Mouse (Mus musculus) limb, embryonic 11.5 days (tissue): Measurements from ENCODE around the gene Dab2ip. TPM values are rescaled to one million over a fixed set of nuclear protein-coding genes. Genes with fewer than 3 reads are reported as not detected.

Source experiments
- ATAC-seq: fragments of 200-750 bp; cut with Nextera tagmentation; 2 replicates; pipeline ENCODE4 v1.8.0; 2017; ENCODE audit warnings: low read depth; ENCODE audit not compliant: insufficient number of reproducible peaks, low FRiP score, low TSS enrichment
- DNase-seq: peaks from one replicate; pipeline ENCODE4 v3.0.0-alpha.2; 2015; ENCODE audit warnings: low spot score
- H3K27ac ChIP-seq: fragments of 300-500 bp; sonication (generic); replicated peaks from 2 replicates; pipeline ENCODE4 v1.5.1; 2014; ENCODE audit warnings: low read depth, mild to moderate bottlenecking, low read length
- H3K27me3 ChIP-seq: fragments of 300-500 bp; sonication (generic); 2 replicates; pipeline ENCODE4 v1.6.1; 2014; ENCODE audit warnings: mild to moderate bottlenecking, low read length, mixed read lengths; ENCODE audit not compliant: control insufficient read depth, insufficient read depth
- H3K36me3 ChIP-seq: fragments of 300-500 bp; sonication (generic); 2 replicates; pipeline ENCODE4 v1.6.1; 2014; ENCODE audit warnings: mild to moderate bottlenecking, low read length, moderate library complexity, mixed read lengths; ENCODE audit not compliant: control insufficient read depth, insufficient read depth
- H3K4me1 ChIP-seq: fragments of 300-500 bp; sonication (generic); 2 replicates; pipeline ENCODE4 v1.6.1; 2014; ENCODE audit warnings: low read length, mixed read lengths; ENCODE audit not compliant: control insufficient read depth, insufficient read depth
- H3K4me2 ChIP-seq: fragments of 300-500 bp; sonication (generic); 2 replicates; pipeline ENCODE4 v1.6.1; 2014; ENCODE audit warnings: low read depth, mild to moderate bottlenecking, moderate library complexity; ENCODE audit not compliant: severe bottlenecking
- H3K4me3 ChIP-seq: fragments of 300-500 bp; sonication (generic); 2 replicates; pipeline ENCODE4 v1.5.1; 2014; ENCODE audit warnings: low read depth, low read length
- H3K9ac ChIP-seq: fragments of 300-500 bp; sonication (generic); 2 replicates; pipeline ENCODE4 v1.6.1; 2014; ENCODE audit warnings: mild to moderate bottlenecking, low read length
- H3K9me3 ChIP-seq: fragments of 300-500 bp; sonication (generic); 2 replicates; pipeline ENCODE4 v1.6.1; 2016; ENCODE audit warnings: low read length; ENCODE audit not compliant: control insufficient read depth
- WGBS: fragments of 180-500 bp; shearing (Covaris S2); extraction: QIAGEN DNeasy Blood & Tissue Kit; methylation state at CpG from one replicate; pipeline ENCODE4 v1.1.7; 2014; 5-methylcytosine and 5-hydroxymethylcytosine counted together
- polyA plus RNA-seq: library from polyadenylated mRNA; unstranded; fragments of >200 nt; fragmentation: Nextera tagmentation; extraction: Ambion mirVana; gene quantifications from 2 replicates; pipeline ENCODE4 v1.2.1, GENCODE M21; 2014

Gene Dab2ip
- polyA plus RNA-seq, 1 experiment from 2014 or later, result 53.9 TPM

GRCm38 (mm10) chr2:35649708-35650107 lies 91.6 kb downstream of the Dab2ip start:
- Histone ChIP-seq H3K9ac (no peak overlapping the region), H3K27ac (no peak overlapping the region), H3K27me3 (no peaks in the 10 kb centered on the region), H3K9me3 (no peaks in the 10 kb centered on the region), H3K4me3 (no peak overlapping the region), H3K4me2 (no peak overlapping the region), H3K36me3 (peaks cover 5% of the 10 kb centered on the region; the same call in 1 of the 2 replicates), H3K4me1 (peaks cover 12% of the 10 kb centered on the region)
- WGBS, result 36% methylated on average over 4 of the region's 4 CpGs
- ATAC-seq (no peak), DNase-seq (peak; percentile 85)

DNA sequence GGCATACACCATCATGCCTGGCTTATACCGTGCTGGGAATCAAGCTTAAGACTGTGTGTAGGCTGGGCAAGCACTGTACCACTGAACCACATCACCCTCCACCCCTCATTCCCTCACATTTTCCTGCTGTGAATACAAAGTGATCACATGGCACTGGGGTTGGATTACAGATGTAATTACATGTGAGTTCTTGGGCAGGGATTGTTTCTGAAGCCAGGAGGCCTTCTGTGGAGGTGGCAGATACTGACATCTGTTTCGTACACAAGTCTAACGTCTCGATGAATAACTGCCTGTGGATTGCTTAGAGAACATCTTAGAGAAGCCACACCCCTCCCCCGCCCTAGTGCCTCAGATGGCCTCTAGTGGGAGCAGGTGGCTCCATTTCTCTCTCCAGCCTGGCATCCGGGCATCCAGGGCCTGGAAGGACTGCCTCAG lies 93.2 kb downstream of the Dab2ip start:
- 0 out of 2 replicates have a peak, but pooled peaks have one; percentile 51 for ATAC-seq
- Histone ChIP-seq H3K9me3 (no peaks in the 10 kb centered on the region), H3K36me3 (peaks cover 2% of the 10 kb centered on the region; the same call in 1 of the 2 replicates), H3K4me3 (no peak overlapping the region), H3K27ac (no peak overlapping the region), H3K4me2 (no peak overlapping the region), H3K4me1 (peaks cover 23% of the 10 kb centered on the region), H3K27me3 (no peaks in the 10 kb centered on the region), H3K9ac (no peak overlapping the region)
- WGBS, result 51% methylated on average over 6 of the region's 6 CpGs
- no peak for DNase-seq

DNA sequence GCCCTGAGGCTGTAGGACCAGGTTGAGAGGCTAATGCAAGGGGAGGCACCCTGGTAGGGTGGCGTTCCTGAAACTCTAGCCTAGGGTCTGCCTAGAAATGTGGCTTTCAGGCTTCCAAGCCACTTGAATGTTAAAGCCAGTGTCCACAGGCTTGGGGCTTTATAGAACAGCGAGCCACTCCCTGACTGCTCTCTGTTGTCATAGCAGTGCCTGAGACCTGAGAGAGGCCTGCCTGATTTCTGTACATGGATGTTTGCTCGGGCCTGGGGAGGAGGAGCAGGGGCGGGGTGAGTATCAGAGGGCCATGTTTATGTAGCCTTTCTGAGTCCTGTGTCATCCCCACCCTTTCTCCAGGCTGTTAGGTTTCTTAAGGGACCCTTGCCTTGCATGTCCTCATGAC lies 94.9 kb downstream of the Dab2ip start:
- peaks cover 35% of the 10 kb centered on the region for H3K4me1 ChIP-seq
- H3K4me3 ChIP-seq, result no peak overlapping the region
- no peak overlapping the region for H3K9ac ChIP-seq
- H3K27me3 ChIP-seq, result no peaks in the 10 kb centered on the region
- 77% methylated on average over 4 of the region's 4 CpGs for WGBS
- H3K9me3 ChIP-seq, result no peaks in the 10 kb centered on the region
- no peak for DNase-seq
- ATAC-seq, result no peak
- no peak overlapping the region for H3K27ac ChIP-seq
- H3K36me3 ChIP-seq, result no peaks in the 10 kb centered on the region
- no peak overlapping the region for H3K4me2 ChIP-seq

DNA sequence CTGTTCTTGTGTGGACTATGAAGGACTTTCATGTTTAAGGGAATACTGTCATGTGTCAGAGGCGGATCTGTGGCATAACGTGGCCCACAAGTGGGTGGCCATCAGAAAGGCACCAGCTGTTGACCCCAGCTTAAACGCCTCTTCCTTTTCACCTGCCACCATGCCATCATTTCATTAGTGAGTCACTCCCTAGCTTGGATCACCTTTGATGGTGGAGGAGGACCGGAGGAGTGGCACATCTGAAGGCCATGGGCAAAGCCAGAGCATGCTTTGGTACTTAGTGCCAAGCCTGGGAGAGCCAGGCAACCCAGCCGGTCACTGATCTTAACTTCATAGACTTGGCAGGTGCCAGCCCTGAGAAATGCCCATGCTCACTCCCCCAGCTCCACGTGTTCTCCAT lies 96.7 kb downstream of the Dab2ip start:
- Histone ChIP-seq H3K9ac (no peak overlapping the region), H3K27ac (no peak overlapping the region), H3K4me3 (no peak overlapping the region), H3K4me2 (no peak overlapping the region), H3K9me3 (no peaks in the 10 kb centered on the region), H3K36me3 (no peaks in the 10 kb centered on the region), H3K27me3 (no peaks in the 10 kb centered on the region), H3K4me1 (peaks cover 38% of the 10 kb centered on the region)
- ATAC-seq (no peak), DNase-seq (no peak)
- 90% methylated on average over 6 of the region's 6 CpGs for WGBS

DNA sequence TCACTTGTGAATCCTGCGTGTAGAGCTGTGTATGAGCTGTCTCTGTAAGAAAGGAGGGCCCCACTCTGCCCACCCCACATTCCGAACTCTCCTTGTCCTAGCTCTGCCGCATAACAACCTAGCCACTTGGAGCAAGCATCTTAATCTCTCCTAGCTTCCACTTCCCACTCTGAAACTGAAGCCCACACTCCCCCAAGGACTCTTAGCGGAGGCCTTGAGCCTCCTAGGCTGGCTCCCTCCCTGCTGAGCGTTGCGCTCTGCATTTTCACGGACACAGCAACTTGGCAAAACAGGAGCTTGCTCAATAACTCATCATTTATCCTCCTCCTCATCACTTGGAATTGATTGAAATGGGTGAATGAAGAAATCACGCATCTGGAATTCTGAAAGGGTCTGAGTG lies 97.9 kb downstream of the Dab2ip start:
- H3K4me3 ChIP-seq, result no peak overlapping the region
- no peak overlapping the region for H3K4me2 ChIP-seq
- no peaks in the 10 kb centered on the region for H3K36me3 ChIP-seq
- DNase-seq (no peak), ATAC-seq (no peak)
- H3K9me3 ChIP-seq, result no peaks in the 10 kb centered on the region
- no peaks in the 10 kb centered on the region for H3K27me3 ChIP-seq
- 51% methylated on average over 8 of the region's 8 CpGs for WGBS
- peaks cover 34% of the 10 kb centered on the region for H3K4me1 ChIP-seq
- no peak overlapping the region for H3K9ac ChIP-seq
- 0 out of 2 replicates have a peak overlapping the region, but pooled peaks have one; percentile 42 for H3K27ac ChIP-seq

DNA sequence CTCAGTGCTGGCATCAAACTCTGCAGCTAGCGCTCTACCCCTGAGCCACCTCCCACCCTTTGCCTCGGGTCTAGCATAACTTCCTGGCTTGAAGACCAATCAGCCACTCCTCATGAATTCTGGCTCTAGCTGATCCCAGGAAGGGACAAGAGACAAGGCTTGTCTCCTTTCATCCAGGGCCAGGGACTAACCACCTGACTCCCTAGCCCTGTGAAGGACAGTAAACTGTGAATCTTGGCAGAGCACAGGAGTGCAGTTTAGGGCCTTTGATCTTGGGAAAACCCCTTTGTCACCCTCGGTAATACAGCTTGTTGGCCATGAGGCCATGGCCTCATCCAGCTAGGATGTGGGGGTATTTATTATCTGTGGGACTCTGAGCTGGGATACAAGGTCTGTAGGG lies 100.2 kb downstream of the Dab2ip start:
- 0 out of 2 replicates have a peak overlapping the region, but pooled peaks have one; percentile 3 for H3K27ac ChIP-seq
- H3K4me1 ChIP-seq, result peaks cover 39% of the 10 kb centered on the region
- no peaks in the 10 kb centered on the region for H3K27me3 ChIP-seq
- no peaks in the 10 kb centered on the region for H3K9me3 ChIP-seq
- H3K4me3 ChIP-seq, result no peak overlapping the region
- H3K9ac ChIP-seq, result no peak overlapping the region
- DNase-seq, result no peak
- no peaks in the 10 kb centered on the region for H3K36me3 ChIP-seq
- H3K4me2 ChIP-seq, result no peak overlapping the region
- 47% methylated on average over 3 of the region's 3 CpGs for WGBS
- no peak for ATAC-seq

GRCm38 (mm10) chr2:35659578-35660194 lies 101.6 kb downstream of the Dab2ip start:
- Histone ChIP-seq H3K9ac (no peak overlapping the region), H3K9me3 (no peaks in the 10 kb centered on the region), H3K36me3 (no peaks in the 10 kb centered on the region), H3K4me2 (no peak overlapping the region), H3K4me1 (peaks cover 53% of the 10 kb centered on the region), H3K27ac (no peak overlapping the region), H3K27me3 (no peaks in the 10 kb centered on the region), H3K4me3 (no peak overlapping the region)
- ATAC-seq, result no peak
- 81% methylated on average over 5 of the region's 5 CpGs for WGBS
- DNase-seq, result no peak

- H3K4me3 ChIP-seq, result peak overlapping the region; percentile 90
- WGBS, result 0% methylated on average over 11 of the region's 47 CpGs
- peak overlapping the region; percentile 88 for H3K27ac ChIP-seq
- peak; percentile 63 for ATAC-seq
- H3K36me3 ChIP-seq, result no peaks in the 10 kb centered on the region
- DNase-seq, result peak; percentile 93
- H3K9ac ChIP-seq, result peak overlapping the region; percentile 84
- H3K4me1 ChIP-seq, result peaks cover 48% of the 10 kb centered on the region
- no peaks in the 10 kb centered on the region for H3K9me3 ChIP-seq
- no peaks in the 10 kb centered on the region for H3K27me3 ChIP-seq
- peak overlapping the region; percentile 79 for H3K4me2 ChIP-seq
Observed at GRCm38 (mm10) chr2:35660953-35661374, 102.9 kb downstream of the Dab2ip start.
